Mouse (Mus musculus): ENCODE results near the gene March7.
A peak's percentile ranks its signal among the peaks of the same experiment; 100 is the strongest.

Gene March7

GRCm38 (mm10) chr2:60209703-60210651 is at the start of gene March7, which contains the start of gene Baz2b:
Gene March7, plus strand, starts transcription at chr2:60209887.
Gene Baz2b, minus strand, starts transcription at chr2:60209839.
- peak; percentile 88 for DNase-seq (ENCODE audit: low read depth, low spot score)

- DNase-seq (ENCODE audit: low read depth, low spot score), result no peak
Measured at GRCm38 (mm10) chr2:60163744-60164143, 45.9 kb upstream of the March7 start.

GRCm38 (mm10) chr2:60165679-60166078 is 44.0 kb upstream of the March7 start:
- DNase-seq (ENCODE audit: low read depth, low spot score), result no peak

GRCm38 (mm10) chr2:60166878-60167277 is 42.8 kb upstream of the March7 start:
- no peak for DNase-seq (ENCODE audit: low read depth, low spot score)

- DNase-seq (ENCODE audit: low read depth, low spot score), result no peak
Measured at GRCm38 (mm10) chr2:60171786-60172530, 37.7 kb upstream of the March7 start.

GRCm38 (mm10) chr2:60172531-60172914 is 37.2 kb upstream of the March7 start:
- DNase-seq (ENCODE audit: low read depth, low spot score), result no peak

- no peak for DNase-seq (ENCODE audit: low read depth, low spot score)
Measured at GRCm38 (mm10) chr2:60173190-60173589, 36.5 kb upstream of the March7 start.

GRCm38 (mm10) chr2:60173595-60173994 is 36.1 kb upstream of the March7 start:
- DNase-seq (ENCODE audit: low read depth, low spot score), result no peak

- no peak for DNase-seq (ENCODE audit: low read depth, low spot score)
Measured at GRCm38 (mm10) chr2:60175078-60175477, 34.6 kb upstream of the March7 start.

GRCm38 (mm10) chr2:60176087-60176486 is 33.6 kb upstream of the March7 start:
- DNase-seq (ENCODE audit: low read depth, low spot score), result no peak

- no peak for DNase-seq (ENCODE audit: low read depth, low spot score)
Measured at GRCm38 (mm10) chr2:60177490-60177889, 32.2 kb upstream of the March7 start.

- no peak for DNase-seq (ENCODE audit: low read depth, low spot score)
Measured at GRCm38 (mm10) chr2:60181696-60182095, 28.0 kb upstream of the March7 start.

- DNase-seq (ENCODE audit: low read depth, low spot score), result no peak
Measured at GRCm38 (mm10) chr2:60196841-60197240, 12.8 kb upstream of the March7 start.

GRCm38 (mm10) chr2:60200051-60200562 is 9.6 kb upstream of the March7 start:
- DNase-seq (ENCODE audit: low read depth, low spot score), result no peak

- DNase-seq (ENCODE audit: low read depth, low spot score), result peak; percentile 56
Measured at GRCm38 (mm10) chr2:60200667-60201066, 9.0 kb upstream of the March7 start.

- DNase-seq (ENCODE audit: low read depth, low spot score), result no peak
Measured at GRCm38 (mm10) chr2:60202900-60203530, 6.7 kb upstream of the March7 start.

- DNase-seq (ENCODE audit: low read depth, low spot score), result no peak
Measured at GRCm38 (mm10) chr2:60203733-60204132, 6.0 kb upstream of the March7 start.

GRCm38 (mm10) chr2:60204162-60204561 is 5.5 kb upstream of the March7 start:
- DNase-seq (ENCODE audit: low read depth, low spot score), result no peak

GRCm38 (mm10) chr2:60205795-60206194 is 3.9 kb upstream of the March7 start:
- DNase-seq (ENCODE audit: low read depth, low spot score), result peak; percentile 39

- peak; percentile 51 for DNase-seq (ENCODE audit: low read depth, low spot score)
Measured at GRCm38 (mm10) chr2:60209122-60209611, 520 bp upstream of the March7 start.

GRCm38 (mm10) chr2:60210821-60211220 is 1.1 kb downstream of the March7 start:
- no peak for DNase-seq (ENCODE audit: low read depth, low spot score)

GRCm38 (mm10) chr2:60212488-60212887 is 2.8 kb downstream of the March7 start:
- no peak for DNase-seq (ENCODE audit: low read depth, low spot score)

Data from mesoderm, embryonic 11.5 days (tissue).